Mouse (Mus musculus) thymus, adult 2 months (tissue): ENCODE measurements around the gene Gm10447. TPM values are rescaled to one million over a fixed set of nuclear protein-coding genes. Genes with fewer than 3 reads are reported as not detected.
A peak's percentile ranks its signal among the peaks of the same experiment; 100 is the strongest.
"Not testable (repeated sequence)": the region's sequence is repeated elsewhere in the genome, so short reads cannot be mapped to it uniquely, and the experiment has no call there.

Experiments used
- DNase-seq: peaks from one replicate; pipeline ENCODE4 v3.0.0; 2021
- H3K27ac ChIP-seq: fragments of 200-500 bp; 2 replicates; pipeline ENCODE4 v1.5.1; 2012; ENCODE audit warnings: low read length, control low read depth; ENCODE audit not compliant: control insufficient read depth, insufficient read depth
- H3K27me3 ChIP-seq: fragments of 200-500 bp; 2 replicates; pipeline ENCODE4 v1.6.1; 2012; ENCODE audit warnings: mild to moderate bottlenecking, low read length, moderate library complexity, mixed read lengths; ENCODE audit not compliant: control insufficient read depth, insufficient read depth
- H3K36me3 ChIP-seq: fragments of 200-500 bp; 2 replicates; pipeline ENCODE4 v1.6.1; 2012; ENCODE audit warnings: mild to moderate bottlenecking, low read length, moderate library complexity; ENCODE audit not compliant: control insufficient read depth, insufficient read depth
- H3K4me1 ChIP-seq: fragments of 200-500 bp; replicated peaks from 2 replicates; pipeline ENCODE4 v1.6.1; 2012; ENCODE audit warnings: low read length; ENCODE audit not compliant: control insufficient read depth, insufficient read depth
- H3K4me3 ChIP-seq: fragments of 200-500 bp; 2 replicates; pipeline ENCODE4 v1.5.1; 2012; ENCODE audit warnings: mild to moderate bottlenecking, low read length, control low read depth, moderate library complexity; ENCODE audit not compliant: control insufficient read depth, insufficient read depth
- CTCF ChIP-seq: fragments of 200-500 bp; IDR thresholded peaks from 2 replicates; pipeline ENCODE4 v1.5.1; 2012; ENCODE audit warnings: mild to moderate bottlenecking, control low read depth, low read length, moderate library complexity, borderline replicate concordance; ENCODE audit not compliant: control insufficient read depth, poor library complexity, insufficient read depth; ENCODE audit errors: extremely low read depth
- POLR2A ChIP-seq: fragments of 200-500 bp; IDR thresholded peaks from 2 replicates; pipeline ENCODE4 v1.6.1; 2012; ENCODE audit warnings: mild to moderate bottlenecking, low read length, control low read depth, moderate library complexity; ENCODE audit not compliant: control insufficient read depth, poor library complexity, insufficient read depth; ENCODE audit errors: extremely low read depth
- WGBS: fragments of 180-500 bp; shearing (Covaris S2); methylation state at CpG from one replicate; pipeline ENCODE4 v1.1.7; 2018; 5-methylcytosine and 5-hydroxymethylcytosine counted together
- polyA plus RNA-seq: library from polyadenylated mRNA; depleted of rRNA; stranded (reverse); fragments of >200 nt; gene quantifications from 2 replicates; pipeline ENCODE4 v1.2.3, GENCODE M21; 2012

Gm10447 gene
- polyA plus RNA-seq, 1 experiment: 0.08 TPM

DNA sequence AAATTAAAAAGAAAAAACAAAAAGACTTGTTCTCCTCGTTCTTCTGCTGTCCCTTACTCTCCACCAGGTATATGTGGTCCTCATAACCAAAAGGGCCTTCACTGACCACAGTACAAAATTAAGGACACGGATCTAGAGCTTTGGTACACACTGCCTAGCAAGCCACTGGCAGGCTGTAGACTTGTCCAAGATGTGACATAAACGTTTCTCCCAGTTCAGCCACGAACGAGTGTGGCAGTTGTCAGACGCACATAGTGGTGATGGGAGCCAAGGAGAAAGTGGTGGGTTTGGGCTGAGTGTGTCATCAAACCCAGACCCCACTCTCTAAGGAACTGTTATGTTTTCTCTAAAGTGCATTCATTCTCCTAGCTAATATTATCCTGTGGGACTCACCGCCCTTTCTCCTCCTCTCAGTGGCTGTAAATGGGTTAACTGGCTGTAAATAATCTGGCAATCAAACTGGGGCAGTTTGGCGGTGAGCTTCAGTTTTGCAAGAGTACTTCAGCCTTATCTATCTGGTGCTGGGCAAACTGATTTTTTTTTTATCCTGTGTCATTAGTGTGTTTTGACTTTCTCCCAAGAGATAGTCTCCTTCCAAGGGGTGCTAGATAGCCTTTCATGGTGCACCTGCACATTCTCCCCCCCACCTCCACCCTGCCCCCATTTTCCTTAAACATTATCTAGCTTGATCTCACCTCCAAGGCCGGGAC lies 25.4 kb downstream of the Gm10447 start:
- H3K27me3 ChIP-seq: no peaks in the 10 kb centered on the region
- WGBS: 23% methylated on average over 9 of the region's 9 CpGs
- H3K27ac ChIP-seq: peak overlapping the region; percentile 20
- H3K4me3 ChIP-seq: peak overlapping the region; percentile 63
- peaks cover 16% of the 10 kb centered on the region for H3K4me1 ChIP-seq
- DNase-seq: no peak
- no peaks in the 10 kb centered on the region for H3K36me3 ChIP-seq
- TF ChIP-seq CTCF: no peak
- TF ChIP-seq POLR2A: no peak

DNA sequence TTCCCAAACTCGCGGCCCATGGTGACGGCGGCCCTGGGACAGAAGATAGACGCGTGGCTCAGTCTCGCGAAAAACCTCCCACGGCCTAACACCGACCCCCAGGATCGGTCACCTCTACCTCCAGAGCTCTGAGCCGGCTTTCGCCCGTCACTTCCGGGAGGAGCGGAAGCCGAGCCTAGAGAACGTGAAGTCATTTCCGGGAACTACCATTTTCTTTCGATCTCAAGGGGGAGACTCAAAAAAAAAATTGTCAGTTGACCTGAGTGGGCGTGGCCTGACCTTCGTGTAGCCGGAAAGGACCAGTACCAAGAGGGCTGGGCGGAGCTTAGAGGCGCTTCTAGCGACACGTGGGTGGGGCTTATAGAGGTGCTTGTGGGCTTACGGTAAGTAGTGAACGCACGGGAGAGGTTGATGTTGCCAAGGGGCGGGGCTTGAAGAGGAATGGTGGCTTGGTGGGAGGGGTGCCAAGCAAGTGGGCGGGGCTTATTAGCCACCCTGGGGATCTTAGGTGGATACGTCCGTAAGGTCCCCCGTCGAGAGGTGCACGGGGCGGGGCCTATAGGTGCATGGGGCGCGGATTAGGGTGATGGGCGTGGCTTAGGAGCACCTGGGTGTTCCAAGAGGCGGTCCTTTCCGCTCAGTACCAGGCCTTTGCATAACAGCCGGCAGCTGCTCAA lies 26.1 kb downstream of the Gm10447 start, which contains the start of the genes Uqcrq and Gdf9:
Uqcrq (minus strand) TSS at position 162 of the 677 bp plus-strand sequence.
Gdf9 (plus strand) TSS at position 354 of the 677 bp plus-strand sequence.
- no peaks in the 10 kb centered on the region for H3K27me3 ChIP-seq
- peak; percentile 99 for DNase-seq
- no peaks in the 10 kb centered on the region for H3K36me3 ChIP-seq
- H3K27ac ChIP-seq: peak within 1 kb of the TSS; percentile 20
- TF ChIP-seq CTCF (no peak), POLR2A (peak; percentile 85)
- peak within 1 kb of the TSS; percentile 63 for H3K4me3 ChIP-seq
- H3K4me1 ChIP-seq: peaks cover 13% of the 10 kb centered on the region
- WGBS: under 1% methylated on average over 44 of the region's 44 CpGs

DNA sequence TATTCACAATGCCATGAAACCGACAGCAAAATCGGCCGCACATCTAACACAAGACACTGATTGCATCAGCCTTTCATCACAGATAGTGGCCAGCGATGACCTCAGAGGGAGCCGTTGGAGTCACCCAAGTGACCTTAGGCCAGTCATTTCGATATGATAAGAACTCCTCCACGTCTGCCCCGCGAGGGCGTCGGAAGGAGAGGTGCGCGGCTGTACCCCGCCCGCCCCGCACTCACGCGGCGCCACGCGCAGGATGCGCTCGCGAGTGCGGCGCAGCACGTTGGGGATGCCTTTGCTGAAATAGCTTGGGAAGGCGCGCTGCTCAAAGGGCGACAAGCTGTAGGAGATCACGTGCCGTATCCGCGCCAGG lies 26.6 kb downstream of the Gm10447 start:
- Histone ChIP-seq H3K4me1 (peaks cover 13% of the 10 kb centered on the region), H3K4me3 (peak overlapping the region; percentile 63), H3K27ac (peak overlapping the region; percentile 4), H3K36me3 (no peaks in the 10 kb centered on the region), H3K27me3 (no peaks in the 10 kb centered on the region)
- WGBS: under 1% methylated on average over 34 of the region's 34 CpGs
- TF ChIP-seq POLR2A (no peak), CTCF (0 out of 2 replicates have a peak, but pooled peaks have one; percentile 50)
- no peak for DNase-seq

DNA sequence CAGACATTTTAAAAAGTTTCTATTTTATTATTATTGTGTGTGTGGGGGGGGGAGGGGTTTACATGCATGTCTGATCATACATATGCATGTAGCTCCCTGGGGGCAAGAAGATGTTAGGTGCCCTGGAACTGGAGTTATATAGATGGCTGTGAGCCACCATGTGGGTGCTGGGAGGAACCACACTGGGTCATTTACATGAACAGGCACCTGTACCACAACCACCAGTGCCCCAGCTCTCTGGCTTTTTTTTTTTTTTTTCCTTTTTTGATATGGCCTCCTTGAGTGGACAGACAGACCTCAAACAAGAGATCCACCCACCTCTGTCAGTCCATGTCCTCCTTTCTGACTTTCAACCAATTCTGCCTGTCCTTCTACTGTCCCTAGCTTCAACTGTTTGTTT lies 27.7 kb downstream of the Gm10447 start:
- Histone ChIP-seq H3K36me3 (no peaks in the 10 kb centered on the region), H3K4me3 (no peak overlapping the region), H3K27me3 (no peaks in the 10 kb centered on the region), H3K27ac (no peak overlapping the region), H3K4me1 (peaks cover 11% of the 10 kb centered on the region)
- no peak for DNase-seq
- TF ChIP-seq POLR2A: no peak
- no peak for TF ChIP-seq CTCF

DNA sequence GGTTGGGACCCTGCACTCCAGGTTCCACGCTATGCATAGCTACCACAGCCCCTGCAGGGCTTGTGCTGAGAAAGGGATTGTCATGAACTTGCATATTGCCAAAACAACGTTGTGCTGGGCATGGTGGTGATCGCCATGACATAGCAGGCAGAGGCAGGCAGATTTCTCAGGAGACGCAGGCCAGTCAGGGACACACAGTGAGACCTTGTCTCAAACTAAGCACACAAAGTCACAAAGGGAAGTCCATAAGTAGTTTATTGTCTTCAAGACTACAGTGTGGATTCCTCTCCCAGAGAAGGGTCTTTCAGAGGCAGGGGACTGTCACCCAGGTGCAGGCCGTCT lies 28.2 kb downstream of the Gm10447 start:
- no peaks in the 10 kb centered on the region for H3K36me3 ChIP-seq
- H3K27me3 ChIP-seq: no peaks in the 10 kb centered on the region
- DNase-seq: no peak
- H3K27ac ChIP-seq: no peak overlapping the region
- H3K4me1 ChIP-seq: peaks cover 11% of the 10 kb centered on the region
- no peak for TF ChIP-seq POLR2A
- TF ChIP-seq CTCF: no peak
- H3K4me3 ChIP-seq: no peak overlapping the region
- 95% methylated on average over 5 of the region's 5 CpGs for WGBS

DNA sequence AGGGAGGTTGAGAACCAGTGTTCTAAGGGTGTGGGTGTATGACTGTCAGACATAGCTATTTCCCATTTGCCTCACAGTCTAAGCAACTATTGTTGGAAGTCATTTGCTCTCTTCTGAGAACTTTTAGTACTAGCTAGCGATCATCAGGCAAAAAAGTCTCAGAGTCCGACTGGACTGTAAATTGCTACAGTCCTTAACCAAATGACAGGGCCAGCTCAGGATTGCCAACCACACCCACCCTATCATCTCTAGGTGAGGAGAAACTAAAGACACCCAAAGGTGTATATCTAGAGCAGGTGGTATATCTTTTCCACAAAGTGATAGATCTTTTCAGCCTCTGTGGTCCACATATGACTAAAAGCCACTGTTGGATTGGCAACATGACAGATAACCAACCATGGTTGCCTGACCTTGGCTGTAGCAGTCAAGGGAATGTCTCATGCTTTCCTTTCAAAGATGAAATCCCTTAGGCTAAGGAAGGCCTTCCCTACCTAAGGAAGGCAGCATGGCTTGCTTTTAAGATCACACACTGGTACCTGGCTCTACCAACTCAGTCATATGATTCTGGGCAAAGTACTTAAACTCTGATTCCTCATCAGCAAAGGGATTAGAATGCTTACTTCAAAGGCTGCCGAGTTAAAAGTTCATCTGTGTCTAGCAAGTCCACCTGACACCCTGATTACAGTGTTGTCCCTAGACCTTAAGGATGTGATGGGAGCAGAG lies 28.8 kb downstream of the Gm10447 start:
- Histone ChIP-seq H3K36me3 (no peaks in the 10 kb centered on the region), H3K4me3 (no peak overlapping the region)
- no peak for TF ChIP-seq CTCF
- no peak for TF ChIP-seq POLR2A

DNA sequence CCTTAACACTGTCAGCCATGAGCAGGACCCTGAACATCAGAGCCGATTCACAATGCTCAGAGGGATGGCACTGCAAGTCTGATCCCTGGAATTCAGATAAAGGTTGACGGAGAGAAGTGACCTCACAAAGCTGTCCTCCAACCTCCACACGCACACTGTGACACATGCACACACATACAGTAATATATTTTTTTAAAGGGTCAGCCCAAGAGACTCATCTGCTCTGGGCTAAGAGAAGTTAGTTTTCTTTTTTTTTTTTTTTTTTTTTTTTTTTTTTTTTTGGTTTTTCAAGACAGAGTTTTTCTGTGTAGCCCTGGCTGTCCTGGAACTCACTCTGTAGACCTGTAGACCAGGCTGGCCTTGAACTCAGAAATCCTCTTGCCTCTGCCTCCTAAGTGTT lies 30.0 kb downstream of the Gm10447 start:
- WGBS: 97% methylated on average over 3 of the region's 3 CpGs
- not testable (repeated sequence) for H3K27ac ChIP-seq, H3K36me3 ChIP-seq

More for the DNA sequence above, 28.8 kb downstream of the Gm10447 start:
- Histone ChIP-seq H3K27ac (no peak overlapping the region), H3K27me3 (no peaks in the 10 kb centered on the region), H3K4me1 (peaks cover 11% of the 10 kb centered on the region)
- WGBS: 98% methylated on average over 3 of the region's 3 CpGs
- no peak for DNase-seq

More for the DNA sequence above, 30.0 kb downstream of the Gm10447 start:
- H3K27me3 ChIP-seq, H3K4me3 ChIP-seq, DNase-seq: not testable (repeated sequence)
- H3K4me1 ChIP-seq: peaks cover 11% of the 10 kb centered on the region
